Mouse (Mus musculus) stomach, postnatal 0 days (tissue): Measurements from ENCODE around the gene Prkce. TPM values are rescaled to one million over a fixed set of nuclear protein-coding genes. Genes with fewer than 3 reads are reported as not detected.

Experiments
- ATAC-seq: fragments of 200-750 bp; cut with Nextera tagmentation; 2 replicates; pipeline ENCODE4 v1.8.0; 2017; ENCODE audit not compliant: low FRiP score, low TSS enrichment
- DNase-seq: peaks from one replicate; pipeline ENCODE4 v3.0.0-alpha.2; 2016; ENCODE audit warnings: low spot score
- H3K27ac ChIP-seq: fragments of 300-500 bp; sonication (generic); replicated peaks from 2 replicates; pipeline ENCODE4 v1.5.1; 2014; ENCODE audit warnings: mild to moderate bottlenecking, control low read depth
- H3K27me3 ChIP-seq: fragments of 300-500 bp; sonication (generic); 2 replicates; pipeline ENCODE4 v1.6.1; 2014; ENCODE audit warnings: low read length; ENCODE audit not compliant: control insufficient read depth, insufficient read depth
- H3K36me3 ChIP-seq: fragments of 300-500 bp; sonication (generic); 2 replicates; pipeline ENCODE4 v1.6.1; 2014; ENCODE audit warnings: low read length, mixed read lengths; ENCODE audit not compliant: control insufficient read depth, insufficient read depth
- H3K4me1 ChIP-seq: fragments of 300-500 bp; sonication (generic); replicated peaks from 2 replicates; pipeline ENCODE4 v1.6.1; 2014; ENCODE audit warnings: antibody characterized with exemption; ENCODE audit not compliant: control insufficient read depth, insufficient read depth
- H3K4me2 ChIP-seq: fragments of 300-500 bp; sonication (generic); replicated peaks from 2 replicates; pipeline ENCODE4 v1.6.1; 2014; ENCODE audit warnings: low read depth, mild to moderate bottlenecking, control low read depth, moderate library complexity
- H3K4me3 ChIP-seq: fragments of 300-500 bp; sonication (generic); 2 replicates; pipeline ENCODE4 v1.5.1; 2014; ENCODE audit warnings: low read depth, low read length, control low read depth
- H3K9ac ChIP-seq: fragments of 300-500 bp; sonication (generic); 2 replicates; pipeline ENCODE4 v1.6.1; 2014; ENCODE audit warnings: mild to moderate bottlenecking, low read length, control low read depth, mixed read lengths
- H3K9me3 ChIP-seq: fragments of 300-500 bp; sonication (generic); 2 replicates; pipeline ENCODE4 v1.6.1; 2016; ENCODE audit warnings: low read length; ENCODE audit not compliant: control insufficient read depth
- CTCF ChIP-seq: IDR thresholded peaks from 2 replicates; pipeline ENCODE4 v1.5.1; 2016; ENCODE audit warnings: antibody characterized with exemption, low read depth, mild to moderate bottlenecking, moderate library complexity
- EP300 ChIP-seq: optimal IDR thresholded peaks from 2 replicates; pipeline ENCODE3; 2016; ENCODE audit warnings: antibody characterized with exemption
- WGBS: fragments of 180-500 bp; shearing (Covaris S2); extraction: QIAGEN DNeasy Blood & Tissue Kit; methylation state at CpG from one replicate; pipeline ENCODE4 v1.1.7; 2014; 5-methylcytosine and 5-hydroxymethylcytosine counted together
- polyA plus RNA-seq: library from polyadenylated mRNA; unstranded; fragments of >200 nt; fragmentation: Nextera tagmentation; extraction: Ambion mirVana; gene quantifications from 2 replicates; pipeline ENCODE4 v1.2.1, GENCODE M21; 2015

Gene Prkce
- polyA plus RNA-seq, 1 experiment from 2014 or later, result 3.4 TPM

- peak; percentile 33; the same call in 1 of the 2 replicates for ATAC-seq
- DNase-seq, result no peak
- TF ChIP-seq EP300 (no peak), CTCF (no peak)
- no peaks in the 10 kb centered on the region for H3K4me1 ChIP-seq
- H3K4me3 ChIP-seq, result no peak overlapping the region
- no peak overlapping the region for H3K9ac ChIP-seq
- H3K36me3 ChIP-seq, result no peaks in the 10 kb centered on the region
- WGBS, result 63% methylated on average over 19 of the region's 19 CpGs
- H3K4me2 ChIP-seq, result no peak overlapping the region
- H3K27me3 ChIP-seq, result no peaks in the 10 kb centered on the region
- H3K27ac ChIP-seq, result peak overlapping the region; percentile 18; the same call in 1 of the 2 replicates
- H3K9me3 ChIP-seq, result no peaks in the 10 kb centered on the region
Observed at GRCm38 (mm10) chr17:86303401-86304243, 136.0 kb downstream of the Prkce start.

- Histone ChIP-seq H3K9ac (no peak overlapping the region), H3K4me1 (no peaks in the 10 kb centered on the region), H3K4me3 (no peak overlapping the region), H3K27me3 (no peaks in the 10 kb centered on the region), H3K9me3 (no peaks in the 10 kb centered on the region), H3K36me3 (no peaks in the 10 kb centered on the region), H3K27ac (no peak overlapping the region), H3K4me2 (no peak overlapping the region)
- ATAC-seq, result no peak
- 51% methylated on average over 17 of the region's 17 CpGs for WGBS
- no peak for DNase-seq
- no peak for TF ChIP-seq EP300
- TF ChIP-seq CTCF, result no peak
Observed at GRCm38 (mm10) chr17:86304923-86305630, 137.5 kb downstream of the Prkce start.

GRCm38 (mm10) chr17:86306161-86306560, 138.6 kb downstream of the Prkce start:
- no peaks in the 10 kb centered on the region for H3K36me3 ChIP-seq
- H3K9ac ChIP-seq, result no peak overlapping the region
- no peak overlapping the region for H3K4me3 ChIP-seq
- no peaks in the 10 kb centered on the region for H3K27me3 ChIP-seq
- H3K4me1 ChIP-seq, result no peaks in the 10 kb centered on the region
- DNase-seq, result no peak
- TF ChIP-seq CTCF, result no peak
- TF ChIP-seq EP300, result no peak
- H3K9me3 ChIP-seq, result no peaks in the 10 kb centered on the region
- no peak overlapping the region for H3K27ac ChIP-seq
- no peak for ATAC-seq
- no peak overlapping the region for H3K4me2 ChIP-seq
- WGBS, result 84% methylated on average over 7 of the region's 7 CpGs

- 37% methylated on average over 8 of the region's 8 CpGs for WGBS
- no peaks in the 10 kb centered on the region for H3K9me3 ChIP-seq
- H3K4me3 ChIP-seq, result no peak overlapping the region
- DNase-seq (no peak), ATAC-seq (peak; percentile 62; the same call in 1 of the 2 replicates)
- TF ChIP-seq EP300 (no peak), CTCF (no peak)
- no peak overlapping the region for H3K4me2 ChIP-seq
- no peak overlapping the region; the same call in 1 of the 2 replicates for H3K27ac ChIP-seq
- no peak overlapping the region for H3K9ac ChIP-seq
- H3K4me1 ChIP-seq, result no peaks in the 10 kb centered on the region
- H3K27me3 ChIP-seq, result no peaks in the 10 kb centered on the region
- no peaks in the 10 kb centered on the region for H3K36me3 ChIP-seq
Observed at GRCm38 (mm10) chr17:86313413-86314139, 146.0 kb downstream of the Prkce start.

GRCm38 (mm10) chr17:86315874-86316273, 148.3 kb downstream of the Prkce start:
- Histone ChIP-seq H3K36me3 (no peaks in the 10 kb centered on the region), H3K27ac (no peak overlapping the region), H3K4me3 (no peak overlapping the region), H3K9me3 (no peaks in the 10 kb centered on the region), H3K4me1 (no peaks in the 10 kb centered on the region), H3K9ac (no peak overlapping the region), H3K27me3 (no peaks in the 10 kb centered on the region), H3K4me2 (no peak overlapping the region)
- TF ChIP-seq EP300, result no peak
- no peak for DNase-seq
- ATAC-seq, result no peak
- WGBS, result 88% methylated on average over 4 of the region's 4 CpGs
